Mouse (Mus musculus) CD8-positive naive resting alpha-beta T cell, adult 2 months (primary cell): ENCODE measurements at regions not wholly inside any gene's neighbourhood (a gene's known extent, or its start where the extent isn't known, plus 50 kb on each side); places are given as distances from the start of the nearest gene placed in this dataset.

ENCODE experiments used
- DNase-seq, 2 experiments: peaks; one replicate each; pipeline ENCODE4 v3.0.0; 2022; ENCODE audit warnings: low read depth in 2 of 2, low spot score in 2 of 2

- DNase-seq: no peak
Observed at GRCm38 (mm10) chr10:7268386-7269033, 56.5 kb upstream of the Cnksr3 start.

GRCm38 (mm10) chr10:7267903-7268302 lies 55.9 kb upstream of the Cnksr3 start:
- DNase-seq: no peak

GRCm38 (mm10) chr10:7267106-7267505 lies 55.1 kb upstream of the Cnksr3 start:
- no peak for DNase-seq

- no peak for DNase-seq
Observed at GRCm38 (mm10) chr10:7265412-7265811, 53.4 kb upstream of the Cnksr3 start.

- DNase-seq: no peak
Observed at GRCm38 (mm10) chr10:7264721-7265120, 52.7 kb upstream of the Cnksr3 start.
